Mouse (Mus musculus): Measurements from ENCODE around the gene Ciz1. TPM values are rescaled to one million over a fixed set of nuclear protein-coding genes. Genes with fewer than 3 reads are reported as not detected.
A peak's percentile ranks its signal among the peaks of the same experiment; 100 is the strongest.

Gene Ciz1
- polyA plus RNA-seq, 1 experiment: 18.7 TPM

DNA sequence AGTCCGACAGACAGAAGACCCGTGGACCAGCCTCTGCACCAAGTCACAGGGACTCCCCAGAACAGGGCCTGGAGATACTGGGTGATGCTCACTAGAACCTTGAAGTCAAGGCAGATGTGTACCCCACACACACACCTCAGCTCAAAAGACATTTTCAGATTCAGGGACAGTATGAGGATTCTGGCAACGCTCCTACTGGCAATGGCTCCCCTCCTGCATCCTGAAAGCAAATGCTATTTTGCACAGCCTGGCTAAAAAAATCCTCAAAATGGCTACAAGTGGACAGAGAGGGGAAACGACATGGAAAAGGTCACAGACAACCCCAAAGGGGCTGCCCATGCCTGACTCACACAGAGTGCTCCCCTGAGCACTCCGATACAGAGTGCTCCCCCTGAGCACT, 20.0 kb upstream of the Ciz1 start:
- Histone ChIP-seq H3K4me3 (ENCODE audit: insufficient read depth, low read depth, low read length) (no peak overlapping the region), H3K4me1 (ENCODE audit: control insufficient read depth, insufficient read depth, insufficient read length, low read length) (no peaks in the 10 kb centered on the region), H3K27ac (replicated peaks; ENCODE audit: low read depth, low read length) (no peak overlapping the region)

- Histone ChIP-seq H3K27ac (replicated peaks; ENCODE audit: low read depth, low read length) (no peak overlapping the region), H3K4me1 (ENCODE audit: control insufficient read depth, insufficient read depth, insufficient read length, low read length) (no peaks in the 10 kb centered on the region), H3K4me3 (ENCODE audit: insufficient read depth, low read depth, low read length) (no peak overlapping the region)
Observed at GRCm38 (mm10) chr2:32335888-32336287, 16.2 kb upstream of the Ciz1 start.

- H3K27ac ChIP-seq (replicated peaks; ENCODE audit: low read depth, low read length): no peak overlapping the region
- no peak overlapping the region for H3K4me3 ChIP-seq (ENCODE audit: insufficient read depth, low read depth, low read length)
- no peaks in the 10 kb centered on the region for H3K4me1 ChIP-seq (ENCODE audit: control insufficient read depth, insufficient read depth, insufficient read length, low read length)
Observed at GRCm38 (mm10) chr2:32339912-32340642, 12.1 kb upstream of the Ciz1 start.

GRCm38 (mm10) chr2:32340836-32341633, 11.1 kb upstream of the Ciz1 start:
- H3K4me1 ChIP-seq (ENCODE audit: control insufficient read depth, insufficient read depth, insufficient read length, low read length): no peaks in the 10 kb centered on the region
- no peak overlapping the region for H3K4me3 ChIP-seq (ENCODE audit: insufficient read depth, low read depth, low read length)
- H3K27ac ChIP-seq (replicated peaks; ENCODE audit: low read depth, low read length): no peak overlapping the region

DNA sequence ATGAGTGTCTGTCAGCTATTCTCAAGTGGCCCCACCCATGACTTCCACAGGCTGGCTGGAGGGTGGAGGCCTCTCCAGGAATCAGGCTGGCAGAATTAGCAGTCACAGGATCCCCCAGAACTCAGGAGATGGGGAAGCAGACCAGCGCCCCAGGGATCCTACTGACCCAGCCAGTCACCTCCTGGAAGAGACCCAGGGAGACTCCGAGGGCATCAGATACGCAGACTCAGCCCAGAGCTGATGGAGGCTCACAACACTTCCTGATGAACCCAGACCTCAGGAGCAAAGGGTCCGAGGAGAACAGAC, 10.5 kb upstream of the Ciz1 start:
- Histone ChIP-seq H3K27ac (replicated peaks; ENCODE audit: low read depth, low read length) (no peak overlapping the region), H3K4me1 (ENCODE audit: control insufficient read depth, insufficient read depth, insufficient read length, low read length) (no peaks in the 10 kb centered on the region), H3K4me3 (ENCODE audit: insufficient read depth, low read depth, low read length) (no peak overlapping the region)

DNA sequence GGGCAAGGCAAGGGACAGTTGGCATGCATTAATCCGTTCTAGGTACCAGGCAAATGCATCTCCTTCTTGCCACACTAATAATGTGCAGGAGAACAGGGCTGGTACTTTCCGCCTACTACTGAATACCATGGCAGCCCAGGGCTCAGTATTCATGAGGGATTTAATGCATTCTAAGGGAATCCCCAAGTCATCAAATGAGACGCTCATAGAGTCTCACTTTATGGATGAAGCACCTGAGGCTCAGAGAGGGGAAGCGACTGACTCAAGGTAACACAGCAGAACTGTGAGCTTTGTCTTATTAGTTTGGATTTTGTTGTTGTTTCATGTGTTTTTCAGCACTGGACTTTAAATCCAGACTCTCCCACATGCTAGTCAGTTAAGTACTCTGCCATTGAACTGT, 10.1 kb upstream of the Ciz1 start:
- Histone ChIP-seq H3K4me3 (ENCODE audit: insufficient read depth, low read depth, low read length) (no peak overlapping the region), H3K4me1 (ENCODE audit: control insufficient read depth, insufficient read depth, insufficient read length, low read length) (no peaks in the 10 kb centered on the region), H3K27ac (replicated peaks; ENCODE audit: low read depth, low read length) (peak overlapping the region; percentile 43)

DNA sequence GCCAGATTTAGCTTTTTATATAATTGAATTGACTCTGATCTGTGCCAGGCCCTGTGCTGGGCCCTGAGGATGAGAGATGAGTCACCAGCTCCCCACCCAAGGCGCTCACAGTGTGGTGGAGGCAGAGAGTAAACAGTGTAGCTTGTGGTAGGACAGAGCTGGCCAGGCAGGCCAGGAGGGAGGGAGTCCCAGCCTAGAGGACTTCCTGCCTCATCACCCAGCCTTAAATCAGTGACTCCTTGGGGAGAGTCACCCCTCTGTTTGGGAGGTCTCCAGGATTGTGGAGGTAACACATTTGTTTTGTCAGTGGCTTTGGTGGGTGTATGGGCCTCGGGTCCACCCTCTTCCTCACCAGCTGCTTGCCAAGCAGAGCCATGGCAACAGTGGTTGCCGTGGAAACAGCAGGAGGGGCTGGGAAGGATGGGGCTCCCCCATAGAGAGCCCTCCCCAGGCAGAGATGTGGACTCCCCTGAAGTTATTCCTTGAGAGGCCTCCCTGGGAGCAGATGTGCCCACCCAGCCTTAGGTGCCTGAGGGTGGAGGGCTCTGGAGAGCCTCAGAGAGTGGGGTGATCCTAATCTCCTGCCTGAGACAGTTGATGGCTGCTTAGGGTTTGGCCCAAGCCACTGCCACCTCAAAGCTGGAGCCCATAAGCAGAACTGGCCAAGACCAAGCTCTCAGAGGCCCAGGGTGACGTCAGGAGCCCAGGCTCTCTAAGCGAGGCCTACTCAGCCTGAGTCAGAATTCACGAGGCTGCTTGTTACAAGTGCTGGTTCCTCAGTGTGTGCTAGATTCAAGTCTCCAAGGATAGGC, 9.4 kb upstream of the Ciz1 start:
- H3K4me3 ChIP-seq (ENCODE audit: insufficient read depth, low read depth, low read length): no peak overlapping the region
- H3K27ac ChIP-seq (replicated peaks; ENCODE audit: low read depth, low read length): peak overlapping the region; percentile 70
- no peaks in the 10 kb centered on the region for H3K4me1 ChIP-seq (ENCODE audit: control insufficient read depth, insufficient read depth, insufficient read length, low read length)

DNA sequence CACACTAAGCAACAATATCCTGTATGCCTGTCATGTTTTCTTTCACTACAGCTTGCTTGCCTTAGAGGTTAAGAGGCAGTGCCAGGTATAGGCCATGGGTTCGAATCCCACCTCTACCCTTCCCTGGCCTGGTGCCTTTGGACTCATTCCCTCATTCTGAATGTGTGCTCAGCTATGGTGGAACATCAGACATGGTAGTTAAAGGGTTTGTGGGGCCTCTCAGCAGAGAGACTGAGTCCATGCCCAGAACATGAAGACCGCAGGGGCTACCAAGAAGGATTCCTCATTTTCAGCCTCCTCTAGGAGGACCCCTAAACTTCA, 8.8 kb upstream of the Ciz1 start:
- H3K4me3 ChIP-seq (ENCODE audit: insufficient read depth, low read depth, low read length): no peak overlapping the region
- peak overlapping the region; percentile 70; the same call in 1 of the 2 replicates for H3K27ac ChIP-seq (replicated peaks; ENCODE audit: low read depth, low read length)
- H3K4me1 ChIP-seq (ENCODE audit: control insufficient read depth, insufficient read depth, insufficient read length, low read length): no peaks in the 10 kb centered on the region

GRCm38 (mm10) chr2:32344056-32344455, 8.1 kb upstream of the Ciz1 start:
- Histone ChIP-seq H3K4me3 (ENCODE audit: insufficient read depth, low read depth, low read length) (no peak overlapping the region), H3K4me1 (ENCODE audit: control insufficient read depth, insufficient read depth, insufficient read length, low read length) (no peaks in the 10 kb centered on the region), H3K27ac (replicated peaks; ENCODE audit: low read depth, low read length) (no peak overlapping the region)

DNA sequence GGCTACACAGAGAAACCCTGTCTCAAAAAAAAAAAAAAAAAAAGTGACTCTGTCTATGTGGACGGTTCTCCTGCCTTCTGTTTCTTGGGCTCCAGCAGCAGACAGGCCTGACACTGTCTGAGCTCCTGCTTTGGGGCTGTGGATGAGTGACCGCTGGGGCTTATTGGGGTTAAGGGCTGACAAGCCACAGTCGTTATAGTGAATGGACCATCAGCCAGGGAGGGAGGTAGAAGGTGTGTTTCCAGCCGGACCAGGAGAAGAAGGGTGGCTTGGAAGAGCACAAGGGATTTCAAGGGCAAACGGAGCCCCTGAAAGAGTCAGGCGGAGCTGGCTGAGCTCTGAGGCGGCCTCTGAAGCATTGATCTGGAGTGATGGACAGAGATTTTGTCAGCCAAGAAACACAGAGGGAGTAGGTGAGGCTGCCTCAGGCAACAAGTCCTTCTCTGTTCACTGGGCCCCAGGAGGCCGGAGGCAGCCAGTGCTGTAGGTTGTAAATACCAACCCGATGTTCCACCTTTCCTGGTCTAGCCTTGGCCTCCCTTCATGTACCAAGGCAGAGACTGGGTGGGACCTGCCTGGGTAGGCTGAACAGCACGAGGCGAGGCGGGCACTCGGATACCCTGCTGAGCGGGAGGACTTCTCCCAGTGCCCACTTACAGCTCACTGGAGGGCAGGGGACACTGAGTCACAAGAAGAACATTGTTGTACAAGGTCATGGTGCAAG, 7.4 kb upstream of the Ciz1 start:
- H3K4me1 ChIP-seq (ENCODE audit: control insufficient read depth, insufficient read depth, insufficient read length, low read length): no peaks in the 10 kb centered on the region
- H3K27ac ChIP-seq (replicated peaks; ENCODE audit: low read depth, low read length): no peak overlapping the region
- no peak overlapping the region for H3K4me3 ChIP-seq (ENCODE audit: insufficient read depth, low read depth, low read length)

DNA sequence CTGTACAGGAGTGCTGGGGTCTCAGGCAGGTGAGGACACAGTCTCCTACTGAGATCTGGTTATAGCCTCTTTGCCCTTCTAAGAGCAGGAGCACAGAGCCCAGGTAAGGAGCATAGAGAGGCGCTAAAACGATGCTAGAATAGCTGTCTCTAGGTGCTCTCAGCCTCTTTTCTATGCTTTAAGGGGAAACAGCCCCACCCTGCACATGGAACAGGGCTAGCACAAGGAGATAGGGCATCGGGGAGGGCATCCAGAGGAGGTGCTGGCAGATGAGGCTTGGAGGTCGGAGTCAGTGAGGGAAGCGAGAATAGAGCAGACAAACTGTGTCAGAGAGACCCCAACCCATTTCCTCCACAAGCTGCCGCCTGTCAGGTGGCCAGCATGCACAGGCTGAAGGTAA, 5.1 kb upstream of the Ciz1 start:
- no peaks in the 10 kb centered on the region for H3K4me1 ChIP-seq (ENCODE audit: control insufficient read depth, insufficient read depth, insufficient read length, low read length)
- H3K27ac ChIP-seq (replicated peaks; ENCODE audit: low read depth, low read length): no peak overlapping the region
- H3K4me3 ChIP-seq (ENCODE audit: insufficient read depth, low read depth, low read length): no peak overlapping the region

GRCm38 (mm10) chr2:32348311-32348710, 3.8 kb upstream of the Ciz1 start:
- H3K4me1 ChIP-seq (ENCODE audit: control insufficient read depth, insufficient read depth, insufficient read length, low read length): no peaks in the 10 kb centered on the region
- H3K27ac ChIP-seq (replicated peaks; ENCODE audit: low read depth, low read length): no peak overlapping the region
- no peak overlapping the region for H3K4me3 ChIP-seq (ENCODE audit: insufficient read depth, low read depth, low read length)

DNA sequence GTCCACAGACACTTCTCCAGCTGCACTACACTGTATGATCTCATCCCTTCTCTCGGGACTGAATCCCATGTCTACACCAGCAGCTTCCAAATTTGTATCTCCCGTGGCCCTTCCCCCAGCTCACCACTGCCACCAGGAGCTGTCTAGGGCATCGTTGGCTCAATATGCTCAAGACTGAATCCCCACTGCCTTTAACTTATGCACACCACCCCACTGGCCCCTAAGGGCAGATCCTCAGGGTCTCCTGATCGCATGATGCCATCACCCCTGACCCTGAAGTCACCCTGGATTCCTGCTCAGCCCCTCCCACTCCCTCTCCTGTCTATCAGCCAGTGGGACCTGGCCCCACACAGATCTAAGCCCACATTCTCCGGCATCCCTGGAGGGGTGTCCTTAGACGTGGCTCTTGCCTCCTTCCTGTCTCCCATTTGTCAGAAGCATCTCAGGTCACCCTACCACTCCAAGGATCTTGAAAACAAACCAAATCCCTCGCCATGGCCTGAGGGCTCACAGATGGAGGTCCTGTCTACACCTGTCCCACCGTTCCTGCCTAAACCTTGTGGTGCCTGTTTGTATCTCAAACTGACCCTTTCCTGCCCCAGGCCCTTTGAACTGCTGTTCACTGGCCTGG, 2.4 kb upstream of the Ciz1 start:
- no peak overlapping the region for H3K4me3 ChIP-seq (ENCODE audit: insufficient read depth, low read depth, low read length)
- no peaks in the 10 kb centered on the region for H3K4me1 ChIP-seq (ENCODE audit: control insufficient read depth, insufficient read depth, insufficient read length, low read length)
- no peak overlapping the region for H3K27ac ChIP-seq (replicated peaks; ENCODE audit: low read depth, low read length)

DNA sequence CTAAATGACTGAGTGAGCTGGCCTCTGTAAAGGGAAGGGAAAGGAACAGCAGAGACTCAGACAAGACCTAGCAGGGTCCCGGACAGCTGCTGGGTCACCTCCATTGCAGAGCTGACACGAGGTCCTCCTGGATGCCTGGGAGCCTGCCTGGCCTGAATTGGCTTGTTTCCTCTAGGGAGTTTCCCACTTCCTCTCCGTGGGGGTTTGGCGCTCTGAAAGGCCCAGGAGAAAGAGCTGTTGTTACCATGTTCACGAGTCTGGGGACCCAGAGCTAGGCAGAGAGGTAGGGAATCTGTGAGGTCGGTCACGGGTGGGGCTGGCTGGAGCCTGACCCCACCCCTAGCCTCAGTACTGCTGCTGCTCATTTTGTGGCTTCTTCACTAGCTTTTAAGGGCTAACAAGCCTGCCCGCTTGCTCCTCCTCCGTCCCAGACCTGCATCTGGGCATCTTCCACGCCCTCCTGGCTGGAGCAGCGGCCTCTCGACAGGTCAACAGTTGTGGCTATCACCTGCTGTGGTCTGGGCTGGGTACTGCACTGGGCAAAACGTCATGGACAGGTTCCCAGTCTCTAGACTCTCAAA, 1.6 kb upstream of the Ciz1 start:
- no peaks in the 10 kb centered on the region for H3K4me1 ChIP-seq (ENCODE audit: control insufficient read depth, insufficient read depth, insufficient read length, low read length)
- no peak overlapping the region for H3K4me3 ChIP-seq (ENCODE audit: insufficient read depth, low read depth, low read length)
- no peak overlapping the region for H3K27ac ChIP-seq (replicated peaks; ENCODE audit: low read depth, low read length)
